Mouse (Mus musculus): Measurements from ENCODE around the gene Ggt6. TPM values are rescaled to one million over a fixed set of nuclear protein-coding genes. Genes with fewer than 3 reads are reported as not detected.

The Ggt6 gene
- not detected in 2 replicates for polyA plus RNA-seq (2015; fragmentation: Nextera tagmentation; extraction: Ambion mirVana)

GRCm38 (mm10) chr11:72434963-72435693 lies at the start of gene Ggt6:
Gene Ggt6 (plus strand): TSS chr11:72435526.
- Histone ChIP-seq H3K9ac (ENCODE audit: low read depth, low read length) (no peak within 1 kb of the TSS), H3K27ac (ENCODE audit: low read depth, low read length) (no peak within 1 kb of the TSS), H3K36me3 (ENCODE audit: control insufficient read depth, insufficient read depth, low read length) (no peaks in the 10 kb centered on the region), H3K9me3 (ENCODE audit: control insufficient read depth, low read length) (no peaks in the 10 kb centered on the region), H3K4me3 (ENCODE audit: low read length) (no peak within 1 kb of the TSS), H3K27me3 (replicated peaks; ENCODE audit: control insufficient read depth, insufficient read depth, low read length) (no peaks in the 10 kb centered on the region; the same call in 1 of the 2 replicates), H3K4me2 (ENCODE audit: low read length) (no peak within 1 kb of the TSS), H3K4me1 (ENCODE audit: control insufficient read depth, insufficient read depth, low read depth, low read length) (no peaks in the 10 kb centered on the region)
- no peak for ATAC-seq
- 73% methylated on average over 11 of the region's 11 CpGs for WGBS

GRCm38 (mm10) chr11:72388113-72388529 lies 47.2 kb upstream of the Ggt6 start:
- H3K4me3 ChIP-seq (ENCODE audit: low read length): no peak overlapping the region

GRCm38 (mm10) chr11:72389407-72390142 lies 45.8 kb upstream of the Ggt6 start:
- 88% methylated on average over 7 of the region's 7 CpGs for WGBS
- Histone ChIP-seq H3K4me2 (ENCODE audit: low read length) (no peak overlapping the region), H3K4me3 (ENCODE audit: low read length) (no peak overlapping the region), H3K4me1 (ENCODE audit: control insufficient read depth, insufficient read depth, low read depth, low read length) (0 out of 2 replicates have a peak, but pooled peaks cover 3% of the 10 kb centered on the region), H3K27ac (ENCODE audit: low read depth, low read length) (no peak overlapping the region), H3K9me3 (ENCODE audit: control insufficient read depth, low read length) (no peaks in the 10 kb centered on the region), H3K27me3 (replicated peaks; ENCODE audit: control insufficient read depth, insufficient read depth, low read length) (no peaks in the 10 kb centered on the region), H3K9ac (ENCODE audit: low read depth, low read length) (no peak overlapping the region), H3K36me3 (ENCODE audit: control insufficient read depth, insufficient read depth, low read length) (no peaks in the 10 kb centered on the region)
- no peak for ATAC-seq

More at GRCm38 (mm10) chr11:72388113-72388529, 47.2 kb upstream of the Ggt6 start:
- Histone ChIP-seq H3K27ac (ENCODE audit: low read depth, low read length) (no peak overlapping the region), H3K4me1 (ENCODE audit: control insufficient read depth, insufficient read depth, low read depth, low read length) (no peaks in the 10 kb centered on the region), H3K27me3 (replicated peaks; ENCODE audit: control insufficient read depth, insufficient read depth, low read length) (no peaks in the 10 kb centered on the region), H3K9me3 (ENCODE audit: control insufficient read depth, low read length) (no peaks in the 10 kb centered on the region), H3K9ac (ENCODE audit: low read depth, low read length) (no peak overlapping the region), H3K36me3 (ENCODE audit: control insufficient read depth, insufficient read depth, low read length) (no peaks in the 10 kb centered on the region), H3K4me2 (ENCODE audit: low read length) (no peak overlapping the region)
- 91% methylated on average over 6 of the region's 6 CpGs for WGBS
- no peak for ATAC-seq

- WGBS: 93% methylated on average over 13 of the region's 13 CpGs
- no peak for ATAC-seq
- H3K4me3 ChIP-seq (ENCODE audit: low read length): no peak overlapping the region
- no peaks in the 10 kb centered on the region for H3K27me3 ChIP-seq (replicated peaks; ENCODE audit: control insufficient read depth, insufficient read depth, low read length)
- no peak overlapping the region for H3K4me2 ChIP-seq (ENCODE audit: low read length)
- no peak overlapping the region for H3K27ac ChIP-seq (ENCODE audit: low read depth, low read length)
- no peaks in the 10 kb centered on the region for H3K36me3 ChIP-seq (ENCODE audit: control insufficient read depth, insufficient read depth, low read length)
- H3K9ac ChIP-seq (ENCODE audit: low read depth, low read length): no peak overlapping the region
- H3K4me1 ChIP-seq (ENCODE audit: control insufficient read depth, insufficient read depth, low read depth, low read length): 0 out of 2 replicates have a peak, but pooled peaks cover 3% of the 10 kb centered on the region
- H3K9me3 ChIP-seq (ENCODE audit: control insufficient read depth, low read length): no peaks in the 10 kb centered on the region
Measured at GRCm38 (mm10) chr11:72391181-72391580, 44.1 kb upstream of the Ggt6 start.

GRCm38 (mm10) chr11:72393243-72393642 lies 42.1 kb upstream of the Ggt6 start:
- Histone ChIP-seq H3K36me3 (ENCODE audit: control insufficient read depth, insufficient read depth, low read length) (no peaks in the 10 kb centered on the region), H3K9ac (ENCODE audit: low read depth, low read length) (no peak overlapping the region), H3K9me3 (ENCODE audit: control insufficient read depth, low read length) (no peaks in the 10 kb centered on the region), H3K27ac (ENCODE audit: low read depth, low read length) (no peak overlapping the region), H3K4me2 (ENCODE audit: low read length) (no peak overlapping the region), H3K27me3 (replicated peaks; ENCODE audit: control insufficient read depth, insufficient read depth, low read length) (no peaks in the 10 kb centered on the region), H3K4me1 (ENCODE audit: control insufficient read depth, insufficient read depth, low read depth, low read length) (0 out of 2 replicates have a peak, but pooled peaks cover 3% of the 10 kb centered on the region), H3K4me3 (ENCODE audit: low read length) (no peak overlapping the region)
- 88% methylated on average over 3 of the region's 3 CpGs for WGBS
- no peak for ATAC-seq

- Histone ChIP-seq H3K4me2 (ENCODE audit: low read length) (no peak overlapping the region), H3K27me3 (replicated peaks; ENCODE audit: control insufficient read depth, insufficient read depth, low read length) (no peaks in the 10 kb centered on the region), H3K9me3 (ENCODE audit: control insufficient read depth, low read length) (no peaks in the 10 kb centered on the region), H3K27ac (ENCODE audit: low read depth, low read length) (no peak overlapping the region), H3K9ac (ENCODE audit: low read depth, low read length) (no peak overlapping the region), H3K36me3 (ENCODE audit: control insufficient read depth, insufficient read depth, low read length) (no peaks in the 10 kb centered on the region), H3K4me3 (ENCODE audit: low read length) (no peak overlapping the region), H3K4me1 (ENCODE audit: control insufficient read depth, insufficient read depth, low read depth, low read length) (0 out of 2 replicates have a peak, but pooled peaks cover 3% of the 10 kb centered on the region)
- no peak for ATAC-seq
- WGBS: 27% methylated on average over 5 of the region's 5 CpGs
Measured at GRCm38 (mm10) chr11:72393669-72394068, 41.7 kb upstream of the Ggt6 start.

- Histone ChIP-seq H3K36me3 (ENCODE audit: control insufficient read depth, insufficient read depth, low read length) (no peaks in the 10 kb centered on the region; the same call in 1 of the 2 replicates), H3K27me3 (replicated peaks; ENCODE audit: control insufficient read depth, insufficient read depth, low read length) (no peaks in the 10 kb centered on the region), H3K4me2 (ENCODE audit: low read length) (no peak overlapping the region), H3K9ac (ENCODE audit: low read depth, low read length) (no peak overlapping the region), H3K4me3 (ENCODE audit: low read length) (no peak overlapping the region), H3K4me1 (ENCODE audit: control insufficient read depth, insufficient read depth, low read depth, low read length) (0 out of 2 replicates have a peak, but pooled peaks cover 3% of the 10 kb centered on the region), H3K27ac (ENCODE audit: low read depth, low read length) (no peak overlapping the region), H3K9me3 (ENCODE audit: control insufficient read depth, low read length) (no peaks in the 10 kb centered on the region)
- WGBS: 93% methylated on average over 2 of the region's 2 CpGs
- no peak for ATAC-seq
Measured at GRCm38 (mm10) chr11:72394694-72395093, 40.6 kb upstream of the Ggt6 start.

GRCm38 (mm10) chr11:72395652-72396051 lies 39.7 kb upstream of the Ggt6 start:
- no peak overlapping the region for H3K4me3 ChIP-seq (ENCODE audit: low read length)
- H3K27ac ChIP-seq (ENCODE audit: low read depth, low read length): no peak overlapping the region
- 0 out of 2 replicates have a peak, but pooled peaks cover 3% of the 10 kb centered on the region for H3K4me1 ChIP-seq (ENCODE audit: control insufficient read depth, insufficient read depth, low read depth, low read length)
- no peak for ATAC-seq
- no peak overlapping the region for H3K9ac ChIP-seq (ENCODE audit: low read depth, low read length)
- 81% methylated on average over 6 of the region's 6 CpGs for WGBS
- no peaks in the 10 kb centered on the region; the same call in 1 of the 2 replicates for H3K36me3 ChIP-seq (ENCODE audit: control insufficient read depth, insufficient read depth, low read length)
- no peaks in the 10 kb centered on the region for H3K9me3 ChIP-seq (ENCODE audit: control insufficient read depth, low read length)
- H3K27me3 ChIP-seq (replicated peaks; ENCODE audit: control insufficient read depth, insufficient read depth, low read length): no peaks in the 10 kb centered on the region
- H3K4me2 ChIP-seq (ENCODE audit: low read length): no peak overlapping the region

- WGBS: 75% methylated on average over 7 of the region's 7 CpGs
- no peak overlapping the region for H3K4me3 ChIP-seq (ENCODE audit: low read length)
- 0 out of 2 replicates have a peak, but pooled peaks cover 3% of the 10 kb centered on the region for H3K4me1 ChIP-seq (ENCODE audit: control insufficient read depth, insufficient read depth, low read depth, low read length)
- H3K9me3 ChIP-seq (ENCODE audit: control insufficient read depth, low read length): no peaks in the 10 kb centered on the region
- H3K27me3 ChIP-seq (replicated peaks; ENCODE audit: control insufficient read depth, insufficient read depth, low read length): no peaks in the 10 kb centered on the region
- no peaks in the 10 kb centered on the region; the same call in 1 of the 2 replicates for H3K36me3 ChIP-seq (ENCODE audit: control insufficient read depth, insufficient read depth, low read length)
- no peak for ATAC-seq
- no peak overlapping the region for H3K9ac ChIP-seq (ENCODE audit: low read depth, low read length)
- H3K27ac ChIP-seq (ENCODE audit: low read depth, low read length): no peak overlapping the region
- H3K4me2 ChIP-seq (ENCODE audit: low read length): no peak overlapping the region
Measured at GRCm38 (mm10) chr11:72396621-72397020, 38.7 kb upstream of the Ggt6 start.
